Mouse (Mus musculus) ZHBTc4 (cell line): Measurements from ENCODE around the gene S100a13.

ENCODE experiments used
- DNase-seq: peaks from one replicate; pipeline ENCODE4 v3.0.0-alpha.2; 2011; ENCODE audit warnings: low read depth, low spot score

Gene S100a13

DNA sequence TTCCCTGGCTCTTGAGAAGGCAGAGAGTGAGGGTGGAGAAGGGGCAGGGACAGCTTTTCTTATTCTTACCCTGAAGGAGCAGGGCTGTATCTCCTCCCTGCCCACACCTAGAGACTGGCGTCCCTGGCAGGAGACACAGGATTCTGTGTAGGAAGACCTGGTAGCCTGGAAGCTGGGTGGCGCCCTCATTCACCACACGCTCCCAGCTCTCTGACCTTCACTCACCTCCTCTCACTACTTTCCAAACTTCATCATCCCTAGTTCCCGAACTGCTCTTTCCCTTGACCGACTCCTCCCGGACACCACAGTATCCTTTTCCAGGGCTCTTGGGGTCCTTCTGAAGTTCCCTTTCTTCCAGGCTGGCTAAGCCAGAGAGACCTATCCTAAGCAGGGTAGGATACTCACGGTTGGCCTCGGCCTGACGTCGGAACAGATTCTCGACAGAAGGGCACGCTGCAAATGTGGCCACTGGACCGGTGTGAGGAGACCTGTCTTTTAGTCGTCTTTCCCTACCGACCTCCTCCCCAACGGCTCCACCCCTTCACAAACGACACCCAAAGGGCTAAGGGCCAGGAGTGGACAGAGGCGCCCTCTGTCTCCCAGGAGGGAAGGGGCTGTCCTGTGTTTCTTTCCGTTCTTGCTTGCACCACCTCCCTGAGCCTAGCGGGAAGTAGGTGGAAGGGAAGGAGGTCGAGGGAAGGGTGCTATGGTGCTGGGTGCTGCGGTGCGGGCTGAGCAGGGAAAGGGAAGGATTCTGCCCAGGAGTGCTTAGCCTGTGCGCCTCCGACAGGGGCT, at the start of gene S100a13, which contains the start of gene S100a1:
TSS of gene S100a13 (plus strand) at position 640 of the 795 bp plus-strand sequence.
TSS of gene S100a1 (minus strand) at position 597 of the 795 bp plus-strand sequence.
- DNase-seq: peak; percentile 44

DNA sequence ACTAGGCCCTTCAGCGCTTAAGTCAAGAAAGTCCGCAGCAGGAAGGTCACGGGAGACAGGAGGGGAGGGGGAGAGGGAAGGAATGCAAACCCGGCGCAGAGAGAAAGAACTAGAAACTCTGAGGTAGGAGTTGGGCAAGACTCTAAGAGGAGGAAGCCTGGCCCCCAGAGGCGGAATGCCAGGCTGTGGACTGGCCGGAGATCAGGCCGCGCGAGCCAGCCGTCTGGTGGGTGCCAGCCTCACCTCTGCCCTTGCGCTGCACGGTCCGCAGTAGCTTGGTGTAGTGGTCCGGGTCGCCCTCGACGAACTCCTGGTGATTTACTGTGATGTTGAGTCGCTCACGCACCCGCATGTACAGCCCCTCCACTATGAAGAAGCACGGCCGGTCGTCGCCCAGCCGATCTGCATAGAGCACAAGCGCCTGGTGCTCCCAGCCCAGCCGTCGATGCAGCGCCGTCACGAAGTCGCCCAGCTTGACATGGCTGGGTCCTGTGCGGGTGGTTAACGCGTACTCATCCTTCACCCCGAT, 49.6 kb upstream of the S100a13 start:
- peak; percentile 68 for DNase-seq

DNA sequence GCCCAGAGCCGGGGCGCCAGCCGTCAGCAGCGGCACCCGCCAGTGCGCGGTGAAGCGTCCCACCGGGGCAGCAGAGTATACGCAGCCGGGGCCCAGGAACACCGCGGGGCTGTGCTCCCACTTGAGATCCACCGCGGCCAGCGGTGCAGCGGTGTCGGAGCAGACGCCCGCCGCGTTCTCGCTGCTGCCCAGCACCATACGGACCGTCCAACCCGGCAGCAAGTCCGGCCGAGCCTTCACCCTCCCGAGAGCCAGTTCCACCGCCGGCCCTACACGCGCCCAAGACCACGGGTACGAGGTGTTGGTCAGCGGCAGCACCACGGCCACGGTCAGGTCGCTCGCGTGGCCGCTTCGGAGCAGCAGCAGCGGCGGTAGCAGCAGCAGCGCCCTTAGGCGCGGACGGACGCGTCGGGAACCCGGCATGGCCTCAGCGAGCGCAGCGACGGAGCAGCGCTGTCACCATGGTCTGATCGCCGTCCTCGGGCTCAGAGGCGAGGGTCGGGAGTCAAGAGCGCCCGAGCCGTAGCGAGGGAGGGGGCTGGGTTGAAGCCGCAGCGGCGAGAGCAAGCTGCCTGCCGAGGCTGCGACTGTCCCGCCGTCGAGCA, 49.1 kb upstream of the S100a13 start:
- peak; percentile 73 for DNase-seq

DNA sequence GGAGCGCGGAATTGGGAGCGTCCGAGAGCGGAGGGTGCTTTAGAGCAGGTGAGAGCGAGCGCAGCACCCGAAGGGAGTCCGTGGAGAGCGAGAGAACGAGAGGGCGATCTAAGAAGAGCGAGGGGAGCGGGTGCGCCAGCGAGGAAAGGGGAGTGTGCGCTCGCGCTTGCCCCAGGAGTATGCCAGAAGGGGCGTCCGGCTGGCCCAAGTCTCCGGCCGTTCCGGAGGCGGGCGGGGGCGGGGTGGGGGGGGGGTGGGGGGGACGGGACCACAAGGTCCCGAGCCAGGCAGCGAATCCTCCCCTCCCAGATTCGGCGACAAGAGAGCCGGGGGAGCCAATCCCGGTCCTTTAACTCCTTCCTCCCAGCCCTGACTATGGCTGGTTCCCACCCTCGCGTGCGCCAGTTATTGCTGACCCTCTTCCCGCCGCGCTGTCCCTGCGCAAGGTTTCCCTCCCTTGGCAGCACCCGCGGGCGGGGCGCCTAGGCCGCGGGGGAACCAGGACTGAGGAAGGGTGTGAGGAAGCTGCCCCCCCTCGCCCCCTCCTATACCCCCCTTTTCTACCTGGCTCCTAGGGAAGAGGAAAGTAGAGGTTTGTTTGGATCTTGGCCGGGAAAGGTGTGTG, 48.4 kb upstream of the S100a13 start, which contains the start of gene Npr1:
TSS of gene Npr1 (minus strand) at position 181 of the 625 bp plus-strand sequence.
- peak; percentile 49 for DNase-seq

DNA sequence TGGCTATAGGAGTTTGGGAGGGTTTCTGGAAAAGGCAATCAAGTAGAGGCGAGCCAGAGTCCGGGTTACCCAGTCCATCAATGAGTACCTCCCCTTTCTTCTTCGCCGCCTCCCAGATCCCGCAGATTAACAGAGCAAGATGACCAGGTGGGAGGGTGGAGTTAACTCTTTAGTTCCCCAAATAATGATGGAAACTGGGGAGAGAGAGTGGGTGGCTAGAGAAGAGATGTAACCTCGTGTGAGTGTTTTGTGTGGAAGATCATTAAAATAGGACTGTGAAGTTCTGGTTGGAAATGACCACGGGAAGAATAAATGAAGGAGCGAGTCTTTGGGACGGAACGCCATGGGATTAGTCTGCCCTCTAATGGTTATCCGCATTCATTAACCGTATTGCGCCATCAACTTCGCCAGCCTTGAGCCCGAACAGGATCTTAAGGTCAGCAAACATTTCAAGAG, 47.9 kb upstream of the S100a13 start:
- DNase-seq: peak; percentile 76

DNA sequence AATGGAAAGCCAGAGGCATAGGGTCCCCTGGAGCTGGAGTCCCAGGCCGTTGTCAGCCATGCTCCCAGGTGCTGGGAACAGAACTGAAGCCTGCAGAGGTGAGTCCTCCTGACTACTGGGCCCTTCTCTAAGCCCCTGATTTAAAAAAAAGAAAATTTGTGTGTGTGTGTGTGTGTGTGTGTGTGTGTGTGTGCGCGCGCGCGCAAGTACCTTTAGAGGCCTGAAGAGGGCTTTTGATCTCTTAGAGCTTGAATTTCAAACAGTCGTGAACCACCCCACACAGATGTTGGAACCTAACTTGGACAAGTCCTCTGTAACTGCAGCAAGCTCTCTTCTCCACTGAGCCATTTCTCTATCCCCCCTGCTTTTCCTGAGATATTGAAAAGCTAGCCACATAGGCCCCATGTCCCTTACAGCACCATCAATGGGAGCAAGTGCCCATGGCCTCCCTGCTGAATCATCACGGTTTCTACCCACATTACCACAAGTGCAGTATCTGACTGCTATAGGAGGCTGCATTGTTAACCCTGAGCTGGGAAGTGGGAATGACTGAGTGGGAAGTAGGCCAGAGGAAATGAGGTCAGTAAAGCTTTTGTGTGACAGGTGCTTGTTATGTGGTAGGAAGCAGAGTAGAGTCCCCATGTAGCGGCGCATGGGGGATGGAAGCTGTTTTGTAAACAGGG, 46.5 kb upstream of the S100a13 start:
- DNase-seq: peak; percentile 57

DNA sequence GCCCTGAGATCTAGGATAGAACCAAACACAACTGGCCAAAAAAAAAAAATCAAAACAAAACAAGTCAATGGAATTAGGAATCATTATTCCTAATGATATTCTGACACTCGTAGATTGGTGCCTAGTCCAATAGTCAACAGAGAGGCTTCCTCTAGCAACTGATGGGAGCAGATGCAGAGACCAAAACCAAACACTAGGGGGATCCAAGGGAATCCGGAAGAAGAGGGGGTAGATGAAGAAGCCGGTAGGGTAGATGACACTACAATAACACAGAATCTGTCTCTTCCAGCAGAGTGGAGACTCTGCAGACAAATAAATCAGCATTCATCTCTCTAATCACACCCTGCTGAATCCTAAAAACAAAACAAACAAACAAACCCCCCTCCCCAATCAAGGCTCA, 42.0 kb upstream of the S100a13 start:
- DNase-seq: peak; percentile 79

DNA sequence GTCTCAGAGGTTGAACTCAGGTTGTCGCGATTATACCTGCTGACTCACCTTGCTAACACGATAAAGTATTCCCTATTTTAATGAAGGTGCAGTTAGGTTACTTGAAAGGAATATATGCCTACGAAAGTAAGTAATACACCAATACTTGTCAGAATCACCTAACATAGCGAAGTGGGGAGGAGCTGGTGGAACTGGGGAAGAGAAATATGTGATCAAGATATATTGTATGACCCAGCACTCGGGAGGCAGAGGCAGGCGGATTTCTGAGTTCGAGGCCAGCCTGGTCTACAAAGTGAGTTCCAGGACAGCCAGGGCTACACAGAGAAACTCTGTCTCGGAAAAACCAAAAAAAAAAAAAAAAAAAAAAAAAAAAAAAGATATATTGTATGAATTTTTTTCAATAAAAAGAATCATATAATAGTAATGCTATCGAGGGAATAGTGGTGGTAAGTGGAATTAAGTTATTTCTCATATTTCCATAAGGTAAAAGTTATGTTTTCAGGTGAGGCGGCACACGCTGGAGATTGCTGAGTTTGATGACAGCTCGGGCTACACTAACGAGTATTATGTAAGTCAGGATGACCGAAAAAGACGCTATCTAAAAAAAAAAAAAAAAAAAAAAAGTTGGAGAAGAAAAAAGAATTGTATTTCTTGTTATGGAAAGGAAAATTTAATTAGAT, 38.9 kb upstream of the S100a13 start:
- peak; percentile 39 for DNase-seq

DNA sequence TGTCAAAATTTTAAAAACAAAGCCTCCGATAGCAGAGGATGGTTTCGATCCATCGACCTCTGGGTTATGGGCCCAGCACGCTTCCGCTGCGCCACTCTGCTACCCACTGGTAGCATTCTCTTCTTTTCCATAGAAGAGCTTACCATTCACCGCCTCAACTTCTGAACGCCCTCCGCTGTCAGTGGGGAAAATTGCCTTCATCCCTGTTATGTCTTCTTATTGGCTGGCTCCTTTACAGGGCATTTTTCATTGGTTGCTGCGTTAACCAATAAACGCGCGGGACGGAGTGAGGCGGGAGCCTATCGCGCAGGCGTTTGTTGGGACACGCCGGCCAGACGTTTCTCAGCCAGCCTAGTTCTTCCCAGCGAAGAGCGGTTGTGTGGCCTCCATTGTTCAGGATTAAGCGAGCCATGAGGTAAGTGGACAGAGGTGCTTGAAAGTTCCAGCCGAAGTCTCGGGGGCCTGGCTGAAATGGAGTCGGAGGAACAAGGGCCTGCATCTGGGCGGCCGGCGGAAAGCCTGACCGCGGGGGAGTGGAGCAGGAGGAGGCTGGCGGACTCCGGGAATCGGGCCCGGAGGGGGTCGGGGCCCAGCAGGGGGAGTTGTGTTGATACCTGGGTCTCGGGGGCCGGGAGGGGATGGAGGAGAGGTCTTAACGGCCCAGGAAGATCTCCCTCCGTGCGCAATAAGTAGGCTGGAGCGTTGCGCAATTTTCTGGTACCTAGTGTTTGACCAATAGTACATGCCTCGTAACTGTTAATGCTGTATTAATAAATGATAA, 38.2 kb upstream of the S100a13 start, which contains the start of gene Ilf2:
TSS of gene Ilf2 (plus strand) at position 296 of the 781 bp plus-strand sequence.
- peak; percentile 99 for DNase-seq

DNA sequence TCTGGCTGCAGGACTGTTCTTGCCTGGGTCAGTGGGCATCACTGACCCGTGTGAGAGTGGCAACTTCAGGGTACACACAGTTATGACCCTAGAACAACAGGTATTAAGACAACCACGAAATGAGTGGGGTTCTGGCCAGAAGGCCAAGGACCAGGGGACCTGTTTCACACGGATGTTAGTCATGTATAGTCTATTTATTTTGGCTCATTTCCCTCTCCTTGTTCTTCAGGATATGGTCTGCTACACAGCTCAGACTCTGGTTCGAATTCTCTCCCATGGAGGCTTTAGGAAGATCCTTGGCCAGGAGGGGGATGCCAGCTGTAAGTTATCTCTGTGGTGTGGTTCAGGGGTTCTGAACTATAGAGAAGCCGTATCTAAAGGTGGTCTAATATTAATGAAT, 27.2 kb upstream of the S100a13 start:
- DNase-seq: no peak

DNA sequence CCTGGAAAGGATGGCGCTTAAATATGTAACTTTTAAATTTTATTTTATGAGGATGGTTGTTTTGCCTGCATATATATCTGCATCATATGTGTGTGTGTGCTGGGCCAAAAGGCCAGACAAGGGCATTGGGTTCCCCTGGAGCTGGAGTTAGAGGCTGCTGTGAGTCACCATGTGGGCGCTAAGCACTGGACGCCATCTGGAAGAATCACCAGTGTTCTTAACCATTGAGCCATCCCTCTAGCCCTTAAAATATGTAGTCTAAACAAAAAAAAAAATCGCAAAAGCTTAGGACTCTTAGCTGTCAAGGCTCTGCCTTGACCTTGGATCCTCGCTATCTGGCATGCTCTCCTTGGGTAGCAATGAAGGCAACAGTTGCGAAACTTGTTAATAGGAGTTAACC, 25.7 kb upstream of the S100a13 start:
- DNase-seq: no peak

DNA sequence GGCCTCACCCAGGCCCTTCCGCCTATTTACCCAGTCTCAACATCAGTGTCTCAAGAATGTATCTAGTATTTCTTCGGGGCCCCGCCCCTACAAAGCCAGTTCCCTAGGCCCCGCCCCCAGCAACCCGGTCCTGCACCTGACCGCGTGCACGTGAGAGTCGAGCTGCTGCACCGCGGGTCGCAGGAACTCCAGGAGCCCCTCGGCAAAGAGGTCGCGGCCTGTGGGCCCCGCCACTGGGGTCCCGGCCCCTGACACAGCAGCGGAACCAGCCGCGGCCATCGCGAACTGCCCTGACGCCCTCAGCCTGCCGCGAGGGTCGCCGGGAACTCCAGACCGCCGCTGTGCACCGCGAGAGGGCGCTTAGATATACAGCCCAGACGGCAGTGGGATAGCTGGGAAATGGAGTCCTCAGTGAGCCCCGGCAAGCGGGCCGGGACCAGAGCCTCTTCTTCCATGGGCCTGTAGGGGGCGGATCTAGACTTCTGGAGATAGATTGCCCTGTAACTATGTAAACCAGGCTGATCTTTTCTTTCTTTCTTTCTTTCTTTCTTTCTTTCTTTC, 23.5 kb upstream of the S100a13 start, which contains the start of gene Snapin:
TSS of gene Snapin (minus strand) at position 338 of the 561 bp plus-strand sequence.
- DNase-seq: peak; percentile 97

DNA sequence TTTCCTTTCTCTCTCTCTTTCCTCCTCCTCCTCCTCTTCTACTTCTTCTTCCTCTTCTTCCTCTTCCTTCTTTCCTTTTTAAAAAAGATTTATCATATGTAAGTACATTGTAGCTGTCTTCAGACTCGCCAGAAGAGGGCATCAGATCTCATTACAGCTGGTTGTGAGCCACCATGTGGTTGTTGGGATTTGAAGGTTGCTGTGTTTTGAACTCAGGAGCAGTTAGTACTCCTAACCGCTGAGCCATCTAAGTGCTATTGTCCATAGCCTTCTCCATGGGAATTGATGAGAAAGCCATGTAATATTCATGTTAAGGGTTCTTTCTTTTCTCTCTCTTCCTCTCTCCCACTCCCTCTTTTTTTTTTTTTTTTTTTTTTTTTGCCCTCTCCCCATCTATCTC, 22.9 kb upstream of the S100a13 start:
- peak; percentile 67 for DNase-seq

DNA sequence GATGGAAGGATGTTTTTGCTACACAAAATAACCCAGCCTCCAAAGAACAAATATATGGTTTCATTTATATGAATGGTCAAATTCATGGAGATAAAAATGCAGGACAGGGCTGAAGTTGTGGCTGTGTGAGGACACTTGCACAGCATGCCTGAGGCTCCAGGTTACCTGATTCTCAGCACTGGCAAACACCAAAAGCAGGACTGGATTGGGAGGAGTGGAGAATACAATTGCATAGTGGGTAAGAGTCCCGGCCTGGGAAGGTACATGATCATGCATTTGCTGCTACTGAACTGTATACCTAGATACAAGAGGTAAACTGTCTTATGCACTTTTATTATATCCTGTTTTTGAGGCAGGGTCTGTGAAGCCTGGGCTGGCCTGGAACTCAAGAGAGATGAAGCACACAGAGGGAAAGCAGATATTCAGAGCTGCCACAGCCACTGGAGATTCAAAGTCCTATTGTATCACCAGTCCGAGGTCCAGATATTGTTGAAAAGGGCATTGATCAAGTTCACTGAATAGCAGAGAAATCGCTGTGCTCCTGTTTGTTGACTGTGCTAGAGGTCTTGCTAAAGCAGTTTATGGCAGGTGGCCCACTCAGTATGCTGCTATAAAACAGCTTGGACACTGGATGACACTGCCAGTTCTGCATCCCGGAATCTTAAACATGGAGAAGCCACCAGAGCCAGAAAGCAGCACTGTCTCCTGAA, 20.2 kb upstream of the S100a13 start:
- DNase-seq: no peak

DNA sequence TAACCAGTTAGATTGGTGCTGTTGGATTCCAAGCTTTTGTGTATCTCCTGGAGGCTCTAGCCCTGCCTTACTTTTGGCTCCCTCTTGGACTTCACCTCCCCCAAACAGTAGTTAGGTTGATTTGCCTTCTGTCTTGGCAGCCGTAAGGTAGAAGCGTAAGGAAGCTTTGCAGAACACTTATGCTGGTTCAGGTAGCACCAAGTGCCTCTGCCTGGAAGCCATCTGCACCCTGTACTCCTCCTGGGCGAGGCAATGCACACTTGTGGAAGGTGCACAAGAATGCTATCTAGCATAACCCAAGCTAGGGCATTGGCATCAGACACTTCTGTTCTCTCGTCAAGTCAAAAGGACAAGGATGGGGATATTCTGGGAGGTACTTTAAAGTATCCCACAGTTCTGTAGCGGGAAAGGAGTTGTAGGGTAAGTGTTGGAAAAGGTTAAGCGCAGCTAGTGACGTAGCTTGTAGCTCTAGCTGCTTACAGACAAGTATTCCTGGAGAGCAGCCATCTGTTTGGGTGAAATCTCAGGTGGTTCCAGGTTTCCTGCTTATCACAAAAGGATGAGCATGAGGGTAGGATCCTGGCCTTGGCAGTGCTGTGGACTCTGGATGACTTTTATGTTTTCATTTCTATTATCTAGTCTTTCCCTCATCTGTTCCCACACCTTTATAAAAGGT, 18.2 kb upstream of the S100a13 start:
- DNase-seq: no peak

DNA sequence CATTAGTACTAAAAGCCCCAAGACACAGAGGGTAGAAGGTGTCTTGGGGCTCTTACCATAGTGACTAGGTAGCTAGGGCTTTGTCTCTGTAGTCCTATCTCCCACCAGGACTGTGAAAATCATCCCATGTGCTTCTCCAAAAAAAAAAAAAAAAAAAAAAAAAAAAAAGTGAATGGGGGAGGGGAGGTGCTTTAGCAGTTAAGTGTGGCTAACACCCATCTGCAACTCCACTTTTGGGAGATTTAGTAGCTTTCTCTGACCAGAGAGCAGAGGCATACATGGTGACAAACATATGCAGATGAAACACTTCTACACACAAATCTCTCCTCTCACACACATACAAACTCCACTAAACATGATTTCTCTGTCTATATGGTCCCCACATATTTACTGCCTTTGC, 16.6 kb upstream of the S100a13 start:
- DNase-seq: no peak

DNA sequence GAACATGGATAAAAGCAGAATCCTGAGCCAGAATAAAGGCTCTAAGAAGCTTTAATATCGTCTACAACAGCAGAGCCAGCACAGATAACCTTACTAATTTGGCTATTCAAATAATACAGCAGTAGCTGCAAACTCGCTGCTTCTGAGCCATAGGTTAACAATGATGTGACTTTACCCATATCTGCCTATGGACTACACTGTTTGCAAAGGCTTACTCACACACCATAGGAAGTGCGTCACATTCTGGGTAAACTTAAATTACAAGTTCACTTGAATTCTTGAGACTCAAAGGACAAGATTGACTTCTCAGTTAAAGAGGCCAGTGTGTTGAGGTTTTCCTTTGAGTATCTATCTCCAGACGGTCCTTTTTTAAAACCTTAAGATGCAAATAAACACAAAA, 10.8 kb upstream of the S100a13 start:
- DNase-seq: no peak

DNA sequence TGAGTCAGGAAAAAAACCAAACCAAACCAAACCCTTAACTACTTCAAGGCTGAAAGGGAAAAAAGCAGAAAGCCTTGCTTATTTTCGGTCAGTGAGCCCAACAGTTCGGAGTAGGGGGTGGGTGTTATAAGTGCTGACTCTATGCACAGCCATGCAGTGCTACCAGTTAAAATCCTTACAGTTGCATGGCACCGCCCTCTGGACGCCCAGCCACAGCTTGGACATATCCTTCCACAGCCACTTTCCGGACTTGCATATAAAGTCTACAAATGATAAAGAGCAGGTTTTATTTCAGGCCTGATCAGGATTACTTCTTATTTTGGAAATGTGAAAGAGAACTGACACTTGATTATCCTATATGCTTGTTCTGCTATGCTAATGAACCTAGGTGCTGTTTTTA, 9.0 kb upstream of the S100a13 start:
- no peak for DNase-seq

DNA sequence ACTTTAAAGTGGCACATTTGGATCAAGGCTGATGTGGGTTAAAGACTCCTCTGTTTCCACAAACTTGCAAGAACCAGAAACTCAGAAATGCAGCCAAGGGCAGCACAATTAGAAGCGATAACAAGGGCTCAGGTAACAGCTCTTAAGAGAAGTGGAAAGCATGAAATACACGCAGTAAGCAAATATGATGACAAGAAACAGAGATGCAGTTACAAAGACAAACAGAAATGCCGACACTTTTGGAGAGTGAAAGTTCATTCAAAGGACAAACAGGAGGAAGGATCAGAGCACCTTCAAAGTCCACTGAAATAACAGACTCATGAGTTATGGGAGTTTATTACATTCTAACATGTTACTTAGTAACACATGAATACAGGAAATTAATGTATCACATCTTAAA, 7.9 kb upstream of the S100a13 start:
- DNase-seq: no peak
